Comparison of ENCODE assay signal across 17 mouse cellular contexts in the genomic region with DNA sequence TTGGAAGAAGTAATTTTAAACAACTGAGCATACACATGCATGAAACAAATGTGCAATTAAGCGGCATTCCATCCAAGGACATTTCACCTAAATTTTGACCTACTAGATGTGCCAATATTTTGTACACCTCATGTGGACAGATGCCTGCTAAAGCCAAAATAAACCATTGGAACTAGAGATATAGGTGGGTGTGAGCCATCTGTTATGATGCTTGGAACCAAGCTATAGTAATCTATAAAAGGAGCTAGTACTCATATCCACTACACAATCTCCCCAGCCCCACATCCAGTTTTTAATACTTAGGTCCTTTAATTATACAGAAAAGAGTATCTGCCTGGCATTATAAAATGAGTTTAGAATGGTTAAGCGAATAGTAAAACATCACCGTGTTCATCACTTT.
"Had no signal": no experiment of that assay in that cellular context is flagged by ENCODE, and none has a peak within 500 bp of the region (broad histone marks: within the 10 kb centered on the region; RNA-seq: fewer than 3 reads in every experiment).

No protein-coding gene starts in this region.

- H3K27ac ChIP-seq: limb, embryonic 12.5 days; limb, embryonic 15.5 days; liver, embryonic 13.5 days; stomach, embryonic 15.5 days had no signal

- H3K4me3 ChIP-seq: limb, embryonic 12.5 days; limb, embryonic 15.5 days; liver, embryonic 13.5 days; stomach, embryonic 15.5 days had no signal

- DNase-seq: kidney, adult 18-20 months; kidney, adult 9 months; kidney, postnatal 14 days; kidney, postnatal 4 days; left cerebral cortex, postnatal 4 days; liver, embryonic 13.5 days; lung, adult 2 months; lung, postnatal 14 days; lung, postnatal 4 days; midbrain, embryonic 14.5 days; right cerebral cortex, postnatal 14 days; spleen, adult 18-20 months; thymus, adult 18-20 months; thymus, postnatal 36 days had no signal
